Mouse (Mus musculus): ENCODE measurements around the gene Rhbdl1. TPM values are rescaled to one million over a fixed set of nuclear protein-coding genes. Genes with fewer than 3 reads are reported as not detected.

The Rhbdl1 gene
- polyA plus RNA-seq (2015; fragmentation: Nextera tagmentation; extraction: Ambion mirVana), result 61.6 and 73.4 TPM in 2 replicates

DNA sequence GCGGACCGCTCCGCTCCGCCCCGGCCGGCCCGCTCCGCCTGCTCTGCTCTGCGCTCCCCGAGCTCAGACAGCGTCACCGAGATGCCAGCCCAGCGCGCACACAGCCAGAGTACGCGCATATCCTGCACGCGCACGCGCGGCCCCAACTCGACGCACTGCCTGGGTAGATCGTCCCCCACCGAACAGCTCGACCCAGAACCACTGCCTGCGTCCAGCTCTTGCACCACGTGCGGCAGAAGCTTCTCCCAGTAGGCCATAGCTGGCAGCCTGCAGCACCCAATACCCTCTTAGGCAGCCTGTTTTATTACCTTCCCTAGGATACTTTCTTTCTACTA lies at the start of gene Rhbdl1:
Rhbdl1 (minus strand) TSS at position 220 of the 335 bp plus-strand sequence.
- WGBS, result under 1% methylated on average over 29 of the region's 29 CpGs
- H3K4me3 ChIP-seq (ENCODE audit: low read length), result peak within 1 kb of the TSS; percentile 55
- peaks cover 35% of the 10 kb centered on the region for H3K36me3 ChIP-seq (ENCODE audit: control insufficient read depth, insufficient read depth, low read length)
- H3K27ac ChIP-seq (ENCODE audit: low read depth, low read length), result peak within 1 kb of the TSS; percentile 93
- peaks cover 47% of the 10 kb centered on the region for H3K4me1 ChIP-seq (ENCODE audit: control insufficient read depth, insufficient read depth, low read depth, low read length)
- H3K9me3 ChIP-seq (ENCODE audit: control insufficient read depth, low read length), result no peaks in the 10 kb centered on the region
- peak within 1 kb of the TSS; percentile 85 for H3K4me2 ChIP-seq (ENCODE audit: low read length)
- peak; percentile 52 for ATAC-seq
- H3K27me3 ChIP-seq (replicated peaks; ENCODE audit: control insufficient read depth, insufficient read depth, low read length), result no peaks in the 10 kb centered on the region
- peak within 1 kb of the TSS; percentile 92 for H3K9ac ChIP-seq (ENCODE audit: low read depth, low read length)

GRCm38 (mm10) chr17:25886806-25887205 lies 49.7 kb upstream of the Rhbdl1 start:
- ATAC-seq, result no peak

GRCm38 (mm10) chr17:25885636-25886035 lies 48.5 kb upstream of the Rhbdl1 start:
- Histone ChIP-seq H3K36me3 (ENCODE audit: control insufficient read depth, insufficient read depth, low read length) (peaks cover 10% of the 10 kb centered on the region; the same call in 1 of the 2 replicates), H3K9me3 (ENCODE audit: control insufficient read depth, low read length) (no peaks in the 10 kb centered on the region), H3K4me2 (ENCODE audit: low read length) (no peak overlapping the region), H3K27ac (ENCODE audit: low read depth, low read length) (no peak overlapping the region), H3K9ac (ENCODE audit: low read depth, low read length) (no peak overlapping the region), H3K4me1 (ENCODE audit: control insufficient read depth, insufficient read depth, low read depth, low read length) (peaks cover 3% of the 10 kb centered on the region; the same call in 1 of the 2 replicates), H3K4me3 (ENCODE audit: low read length) (no peak overlapping the region), H3K27me3 (replicated peaks; ENCODE audit: control insufficient read depth, insufficient read depth, low read length) (no peaks in the 10 kb centered on the region)
- WGBS, result 69% methylated on average over 4 of the region's 4 CpGs
- ATAC-seq, result no peak

More at GRCm38 (mm10) chr17:25886806-25887205, 49.7 kb upstream of the Rhbdl1 start:
- Histone ChIP-seq H3K4me1 (ENCODE audit: control insufficient read depth, insufficient read depth, low read depth, low read length) (no peaks in the 10 kb centered on the region), H3K4me2 (ENCODE audit: low read length) (no peak overlapping the region), H3K27me3 (replicated peaks; ENCODE audit: control insufficient read depth, insufficient read depth, low read length) (no peaks in the 10 kb centered on the region), H3K36me3 (ENCODE audit: control insufficient read depth, insufficient read depth, low read length) (peaks cover 10% of the 10 kb centered on the region; the same call in 1 of the 2 replicates), H3K4me3 (ENCODE audit: low read length) (no peak overlapping the region), H3K9ac (ENCODE audit: low read depth, low read length) (no peak overlapping the region), H3K9me3 (ENCODE audit: control insufficient read depth, low read length) (no peaks in the 10 kb centered on the region), H3K27ac (ENCODE audit: low read depth, low read length) (no peak overlapping the region)

GRCm38 (mm10) chr17:25883824-25884223 lies 46.7 kb upstream of the Rhbdl1 start:
- no peaks in the 10 kb centered on the region for H3K27me3 ChIP-seq (replicated peaks; ENCODE audit: control insufficient read depth, insufficient read depth, low read length)
- no peak overlapping the region for H3K9ac ChIP-seq (ENCODE audit: low read depth, low read length)
- WGBS, result 93% methylated on average over 3 of the region's 3 CpGs
- peaks cover 6% of the 10 kb centered on the region; the same call in 1 of the 2 replicates for H3K4me1 ChIP-seq (ENCODE audit: control insufficient read depth, insufficient read depth, low read depth, low read length)
- H3K4me2 ChIP-seq (ENCODE audit: low read length), result no peak overlapping the region
- H3K36me3 ChIP-seq (ENCODE audit: control insufficient read depth, insufficient read depth, low read length), result peaks cover 15% of the 10 kb centered on the region
- no peaks in the 10 kb centered on the region for H3K9me3 ChIP-seq (ENCODE audit: control insufficient read depth, low read length)
- no peak for ATAC-seq
- no peak overlapping the region for H3K27ac ChIP-seq (ENCODE audit: low read depth, low read length)
- no peak overlapping the region for H3K4me3 ChIP-seq (ENCODE audit: low read length)

- H3K9ac ChIP-seq (ENCODE audit: low read depth, low read length), result no peak overlapping the region
- no peak overlapping the region for H3K4me2 ChIP-seq (ENCODE audit: low read length)
- WGBS, result 76% methylated on average over 8 of the region's 8 CpGs
- peaks cover 20% of the 10 kb centered on the region for H3K36me3 ChIP-seq (ENCODE audit: control insufficient read depth, insufficient read depth, low read length)
- ATAC-seq, result no peak
- H3K27ac ChIP-seq (ENCODE audit: low read depth, low read length), result peak overlapping the region; percentile 12; the same call in 1 of the 2 replicates
- no peaks in the 10 kb centered on the region for H3K9me3 ChIP-seq (ENCODE audit: control insufficient read depth, low read length)
- peaks cover 6% of the 10 kb centered on the region; the same call in 1 of the 2 replicates for H3K4me1 ChIP-seq (ENCODE audit: control insufficient read depth, insufficient read depth, low read depth, low read length)
- no peaks in the 10 kb centered on the region for H3K27me3 ChIP-seq (replicated peaks; ENCODE audit: control insufficient read depth, insufficient read depth, low read length)
- H3K4me3 ChIP-seq (ENCODE audit: low read length), result no peak overlapping the region
Measured at GRCm38 (mm10) chr17:25883268-25883667, 46.2 kb upstream of the Rhbdl1 start.

GRCm38 (mm10) chr17:25882306-25882705 lies 45.2 kb upstream of the Rhbdl1 start:
- no peak for ATAC-seq
- WGBS, result 27% methylated on average over 5 of the region's 5 CpGs
- no peaks in the 10 kb centered on the region for H3K9me3 ChIP-seq (ENCODE audit: control insufficient read depth, low read length)
- H3K36me3 ChIP-seq (ENCODE audit: control insufficient read depth, insufficient read depth, low read length), result peaks cover 25% of the 10 kb centered on the region
- H3K27me3 ChIP-seq (replicated peaks; ENCODE audit: control insufficient read depth, insufficient read depth, low read length), result no peaks in the 10 kb centered on the region
- H3K4me2 ChIP-seq (ENCODE audit: low read length), result no peak overlapping the region
- H3K27ac ChIP-seq (ENCODE audit: low read depth, low read length), result no peak overlapping the region
- H3K4me3 ChIP-seq (ENCODE audit: low read length), result no peak overlapping the region
- H3K9ac ChIP-seq (ENCODE audit: low read depth, low read length), result no peak overlapping the region
- peaks cover 6% of the 10 kb centered on the region; the same call in 1 of the 2 replicates for H3K4me1 ChIP-seq (ENCODE audit: control insufficient read depth, insufficient read depth, low read depth, low read length)

- H3K27ac ChIP-seq (ENCODE audit: low read depth, low read length), result no peak overlapping the region
- H3K36me3 ChIP-seq (ENCODE audit: control insufficient read depth, insufficient read depth, low read length), result peaks cover 25% of the 10 kb centered on the region
Measured at GRCm38 (mm10) chr17:25881691-25882090, 44.6 kb upstream of the Rhbdl1 start.

DNA sequence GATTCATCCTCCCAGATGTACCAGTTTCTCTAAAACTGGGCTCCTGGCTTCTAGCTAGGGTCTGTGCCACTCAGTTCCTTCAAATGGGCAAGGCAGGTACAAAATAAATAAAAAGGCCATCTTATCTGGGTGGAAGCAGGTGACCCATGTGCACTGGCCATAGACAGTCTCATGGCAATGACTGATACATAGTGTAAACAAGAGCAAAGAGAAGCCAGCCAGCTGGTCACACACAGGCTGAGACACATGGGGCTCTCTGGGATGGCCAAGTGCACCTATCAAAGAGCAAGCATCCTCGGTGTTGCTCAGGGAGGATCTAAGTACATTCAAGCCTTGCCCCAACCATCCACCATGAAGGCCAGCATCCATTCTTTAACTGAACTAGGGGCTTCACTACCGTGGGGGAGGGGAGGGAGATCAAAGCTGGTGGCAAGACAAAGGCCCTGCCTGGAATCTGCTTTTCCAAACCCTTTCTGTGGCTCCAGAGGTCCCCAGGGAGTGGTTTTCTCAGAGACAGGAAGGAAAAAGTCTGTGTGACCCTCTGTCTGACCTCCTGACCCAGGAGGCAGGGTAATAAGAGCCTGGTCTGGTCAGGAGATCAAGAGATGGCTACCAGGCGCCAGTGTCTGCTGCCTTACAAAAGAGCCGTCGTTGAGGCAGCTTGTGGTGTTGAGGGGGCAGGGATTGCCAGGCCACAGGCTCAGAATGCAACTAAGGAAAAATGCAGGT lies 44.0 kb upstream of the Rhbdl1 start:
- Histone ChIP-seq H3K4me1 (ENCODE audit: control insufficient read depth, insufficient read depth, low read depth, low read length) (peaks cover 17% of the 10 kb centered on the region), H3K9me3 (ENCODE audit: control insufficient read depth, low read length) (no peaks in the 10 kb centered on the region), H3K36me3 (ENCODE audit: control insufficient read depth, insufficient read depth, low read length) (peaks cover 25% of the 10 kb centered on the region), H3K4me2 (ENCODE audit: low read length) (no peak overlapping the region), H3K4me3 (ENCODE audit: low read length) (no peak overlapping the region), H3K9ac (ENCODE audit: low read depth, low read length) (no peak overlapping the region), H3K27ac (ENCODE audit: low read depth, low read length) (no peak overlapping the region), H3K27me3 (replicated peaks; ENCODE audit: control insufficient read depth, insufficient read depth, low read length) (no peaks in the 10 kb centered on the region)
- WGBS, result 11% methylated on average over 5 of the region's 5 CpGs
- ATAC-seq, result no peak

More at GRCm38 (mm10) chr17:25881691-25882090, 44.6 kb upstream of the Rhbdl1 start:
- no peak overlapping the region for H3K9ac ChIP-seq (ENCODE audit: low read depth, low read length)
- no peaks in the 10 kb centered on the region for H3K27me3 ChIP-seq (replicated peaks; ENCODE audit: control insufficient read depth, insufficient read depth, low read length)
- H3K4me3 ChIP-seq (ENCODE audit: low read length), result no peak overlapping the region
- H3K4me2 ChIP-seq (ENCODE audit: low read length), result no peak overlapping the region
- ATAC-seq, result no peak
- WGBS, result 16% methylated on average over 4 of the region's 4 CpGs
- peaks cover 11% of the 10 kb centered on the region for H3K4me1 ChIP-seq (ENCODE audit: control insufficient read depth, insufficient read depth, low read depth, low read length)
- H3K9me3 ChIP-seq (ENCODE audit: control insufficient read depth, low read length), result no peaks in the 10 kb centered on the region

GRCm38 (mm10) chr17:25880196-25880910 lies 43.3 kb upstream of the Rhbdl1 start, which contains the start of gene Wfikkn1:
TSS of gene Wfikkn1 (minus strand) at chr17:25880858.
- Histone ChIP-seq H3K9me3 (ENCODE audit: control insufficient read depth, low read length) (no peaks in the 10 kb centered on the region), H3K4me3 (ENCODE audit: low read length) (no peak within 1 kb of the TSS), H3K4me1 (ENCODE audit: control insufficient read depth, insufficient read depth, low read depth, low read length) (peaks cover 19% of the 10 kb centered on the region), H3K27ac (ENCODE audit: low read depth, low read length) (no peak within 1 kb of the TSS), H3K36me3 (ENCODE audit: control insufficient read depth, insufficient read depth, low read length) (peaks cover 25% of the 10 kb centered on the region), H3K4me2 (ENCODE audit: low read length) (no peak within 1 kb of the TSS), H3K27me3 (replicated peaks; ENCODE audit: control insufficient read depth, insufficient read depth, low read length) (no peaks in the 10 kb centered on the region), H3K9ac (ENCODE audit: low read depth, low read length) (no peak within 1 kb of the TSS)
- WGBS, result 22% methylated on average over 5 of the region's 5 CpGs
- ATAC-seq, result no peak

Measured in hindbrain, embryonic 16.5 days (tissue).